Mouse (Mus musculus): ENCODE data around the gene Fktn.
"Not testable (repeated sequence)": the region's sequence is repeated elsewhere in the genome, so short reads cannot be mapped to it uniquely, and the experiment has no call there.

Gene Fktn

DNA sequence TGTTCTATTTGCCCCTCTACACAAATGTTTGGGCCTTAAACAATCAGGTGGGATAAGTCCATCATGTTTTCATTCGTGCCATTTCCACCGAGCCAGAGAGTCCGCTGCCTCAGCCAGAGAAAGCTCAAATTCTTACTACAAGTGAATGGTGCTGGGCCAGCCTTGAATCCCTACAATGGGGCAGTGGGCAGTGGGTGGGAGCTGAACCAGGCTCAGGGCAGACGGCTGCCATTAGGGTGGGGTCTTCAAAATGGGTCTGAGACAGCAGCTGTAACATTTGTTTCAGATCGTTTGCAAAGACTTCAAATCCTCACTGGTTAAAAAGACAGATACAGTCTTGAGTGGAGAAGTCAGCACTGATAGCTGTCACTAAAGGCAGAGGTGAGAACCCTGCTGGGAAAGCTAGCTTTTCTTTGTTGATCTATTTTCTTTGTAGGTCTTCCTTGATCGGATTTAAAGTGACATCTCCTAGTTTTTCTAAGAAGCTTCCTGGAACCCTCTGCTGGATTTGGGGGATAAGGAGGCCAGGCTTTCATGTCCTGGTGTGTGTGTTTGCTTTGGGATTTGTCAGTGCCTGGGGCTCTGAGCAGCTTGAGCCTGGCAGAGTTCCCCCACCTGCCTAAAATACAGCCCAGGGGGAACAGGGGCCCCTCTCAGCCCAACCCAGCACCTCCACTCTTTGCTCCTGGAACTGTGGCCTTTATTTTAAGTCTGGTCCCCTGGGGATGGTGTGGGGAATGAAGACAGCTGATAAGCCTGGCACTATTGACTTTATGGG lies 57.3 kb downstream of the Fktn start:
- DNase-seq (ENCODE audit: low spot score in 2 of 2) = no peak

DNA sequence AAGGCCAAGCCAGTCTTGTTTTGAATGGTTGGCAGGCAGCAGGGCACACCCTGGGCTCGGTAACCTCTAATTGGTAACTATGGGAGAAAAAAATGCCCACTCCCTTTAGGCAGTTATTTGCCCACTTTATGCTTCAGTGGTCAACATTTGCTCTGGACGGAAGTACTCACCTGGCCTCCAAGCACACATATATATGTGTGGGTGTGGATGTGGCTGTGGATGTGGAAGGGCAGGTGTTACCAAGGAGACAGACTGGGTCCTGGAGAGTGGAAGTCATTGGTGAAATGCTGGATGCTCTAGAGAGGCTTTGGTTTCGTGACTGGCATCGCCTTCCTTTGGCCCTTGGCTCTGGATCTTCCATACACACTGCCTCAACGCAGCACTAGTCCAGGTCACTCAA lies 58.2 kb downstream of the Fktn start:
- DNase-seq (ENCODE audit: low spot score in 2 of 2) = no peak

DNA sequence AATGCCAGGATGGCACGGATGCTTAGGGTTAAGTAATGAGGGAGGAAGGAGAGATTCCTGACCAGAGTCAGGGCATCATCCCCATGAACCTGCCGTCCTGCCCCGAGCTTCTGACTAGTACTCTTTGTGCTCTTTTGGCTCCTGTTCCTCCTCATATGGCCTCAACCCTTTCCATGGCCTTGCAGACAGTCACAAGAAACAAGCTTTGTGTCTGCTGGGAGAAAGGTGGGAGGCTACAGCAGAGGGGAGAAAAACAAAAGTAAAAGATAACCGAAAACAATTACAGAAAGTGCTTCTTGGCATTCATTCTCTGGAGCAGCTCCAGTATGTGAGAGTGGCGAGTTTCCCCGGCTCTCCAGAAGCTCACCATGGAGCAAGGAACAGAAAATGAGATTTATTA lies 60.1 kb downstream of the Fktn start:
- no peak for DNase-seq (ENCODE audit: low spot score in 2 of 2)

DNA sequence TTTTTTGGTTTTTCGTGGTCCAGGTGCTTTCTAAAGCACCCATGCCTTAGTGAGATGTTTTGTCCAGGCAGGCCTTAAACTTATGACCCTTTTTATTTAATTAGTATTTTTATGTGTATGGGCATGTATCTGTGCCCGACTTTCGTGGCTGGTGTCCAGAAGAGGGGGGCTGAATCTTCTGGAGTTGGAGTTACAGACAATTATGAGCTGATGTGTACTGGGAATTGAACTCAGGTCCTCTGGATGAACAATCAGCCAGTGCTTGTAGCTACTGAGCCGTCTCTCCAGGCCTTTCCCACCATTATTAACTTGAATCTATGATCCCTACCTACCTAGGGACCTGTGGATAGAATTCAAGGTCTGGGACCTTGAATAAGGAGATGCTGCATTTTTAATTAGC lies 67.6 kb downstream of the Fktn start:
- no peak for DNase-seq (ENCODE audit: low spot score in 2 of 2)

DNA sequence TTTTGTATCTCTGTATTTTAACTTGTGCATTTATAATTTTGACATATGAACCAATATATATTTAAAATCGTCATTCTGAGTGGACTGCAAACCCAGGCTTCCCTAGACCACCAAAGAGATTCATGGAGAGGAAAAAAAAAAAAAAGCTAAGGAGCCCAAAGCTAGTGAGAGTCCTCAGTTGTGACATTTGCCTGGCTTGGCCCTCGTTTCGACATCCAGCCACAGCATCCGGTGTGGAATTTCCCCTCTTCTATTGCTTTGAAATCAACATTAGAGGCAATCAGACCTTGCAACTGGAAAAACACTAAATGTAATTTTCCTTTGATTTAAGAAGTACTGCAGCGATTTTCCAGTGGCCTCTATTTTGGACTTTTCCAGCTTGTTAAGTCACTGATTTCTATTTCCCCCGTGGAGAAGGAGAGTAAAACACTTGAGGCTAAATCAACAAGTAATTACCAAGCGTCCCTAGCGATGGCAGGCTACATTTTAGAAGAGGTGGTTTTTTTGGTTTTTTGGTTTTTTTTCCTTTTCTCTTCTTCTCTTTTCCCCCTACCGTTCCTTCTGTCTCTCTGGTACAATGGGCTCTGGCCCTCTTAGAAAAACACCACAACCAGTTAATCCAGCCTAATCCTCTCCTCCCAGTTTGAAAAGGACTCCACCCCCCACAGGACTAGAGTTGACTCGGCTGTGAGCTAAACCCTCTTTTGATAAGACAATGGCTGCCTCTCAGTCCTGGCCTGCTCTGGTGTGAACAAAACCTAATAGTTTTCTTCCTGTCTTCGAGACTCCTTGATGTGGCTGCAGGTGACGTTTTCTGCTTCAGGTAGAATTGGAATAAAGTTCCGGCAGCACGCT lies 68.6 kb downstream of the Fktn start:
- DNase-seq (ENCODE audit: low spot score in 2 of 2) = no peak

DNA sequence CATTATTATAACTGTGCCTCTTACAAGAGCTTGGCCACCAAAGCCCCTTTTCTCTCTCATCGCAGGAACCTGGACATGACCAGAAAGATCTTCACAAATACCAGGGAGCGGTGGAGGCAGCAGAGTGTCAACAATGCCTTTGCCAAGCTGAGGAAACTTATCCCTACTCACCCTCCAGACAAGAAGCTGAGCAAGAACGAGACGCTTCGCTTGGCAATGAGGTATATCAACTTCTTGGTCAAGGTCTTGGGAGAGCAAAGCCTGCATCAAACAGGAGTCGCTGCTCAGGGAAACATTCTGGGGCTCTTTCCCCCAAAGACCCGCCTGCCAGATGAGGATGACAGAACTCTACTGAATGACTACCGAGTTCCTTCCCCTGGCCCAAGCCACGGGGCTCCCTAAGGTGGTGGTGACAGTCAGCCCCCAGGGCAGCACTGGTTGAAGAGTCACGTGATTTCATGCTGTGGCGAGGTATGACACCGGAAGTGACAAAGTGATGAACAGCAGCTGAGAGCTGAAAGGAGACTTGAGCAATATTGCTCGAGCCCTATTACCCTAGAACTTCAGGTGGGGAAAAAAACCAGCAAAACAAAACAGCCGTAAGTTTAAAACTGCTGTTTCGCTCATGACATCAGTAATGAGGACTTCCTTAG lies 72.1 kb downstream of the Fktn start:
- no peak for DNase-seq (ENCODE audit: low spot score in 2 of 2)

DNA sequence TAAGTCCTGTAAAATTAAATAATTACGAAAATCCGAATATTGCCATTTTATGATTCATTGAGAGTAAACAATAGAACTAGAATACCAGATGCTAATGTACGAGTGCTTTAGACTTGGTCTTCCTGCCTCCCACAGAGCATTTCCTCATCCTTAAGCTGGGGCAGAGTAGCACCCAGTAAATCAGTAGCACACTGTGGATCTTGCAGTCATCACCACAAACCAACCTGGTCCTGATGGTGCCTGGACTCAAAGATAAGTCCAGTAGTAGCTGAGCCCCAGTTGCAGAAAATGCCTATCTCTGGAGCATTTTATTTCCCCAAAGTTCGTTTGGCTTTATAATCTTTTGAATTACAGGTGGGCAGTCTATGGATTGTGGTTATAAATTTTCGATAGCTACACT lies 73.1 kb downstream of the Fktn start:
- no peak for DNase-seq (ENCODE audit: low spot score in 2 of 2)

DNA sequence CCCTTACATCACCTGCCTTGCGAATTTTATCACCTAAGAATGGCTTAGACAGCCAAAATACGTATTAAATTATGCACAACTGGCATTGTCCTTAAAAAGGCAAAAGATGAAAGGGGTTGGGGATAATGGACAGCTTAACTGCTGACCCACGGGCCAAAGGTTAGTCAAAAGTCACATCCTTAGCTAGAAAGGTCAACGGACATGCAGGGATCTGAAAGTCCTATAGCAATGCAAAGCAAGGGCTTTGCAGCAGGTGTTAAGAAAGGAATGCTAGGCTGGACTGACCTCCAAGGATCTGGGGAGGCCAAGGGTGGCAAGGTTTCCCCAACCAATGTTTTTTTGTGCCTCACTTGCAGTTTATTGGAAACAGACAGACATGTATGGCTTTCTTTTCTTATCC lies 75.5 kb downstream of the Fktn start:
- no peak for DNase-seq (ENCODE audit: low spot score in 2 of 2)

DNA sequence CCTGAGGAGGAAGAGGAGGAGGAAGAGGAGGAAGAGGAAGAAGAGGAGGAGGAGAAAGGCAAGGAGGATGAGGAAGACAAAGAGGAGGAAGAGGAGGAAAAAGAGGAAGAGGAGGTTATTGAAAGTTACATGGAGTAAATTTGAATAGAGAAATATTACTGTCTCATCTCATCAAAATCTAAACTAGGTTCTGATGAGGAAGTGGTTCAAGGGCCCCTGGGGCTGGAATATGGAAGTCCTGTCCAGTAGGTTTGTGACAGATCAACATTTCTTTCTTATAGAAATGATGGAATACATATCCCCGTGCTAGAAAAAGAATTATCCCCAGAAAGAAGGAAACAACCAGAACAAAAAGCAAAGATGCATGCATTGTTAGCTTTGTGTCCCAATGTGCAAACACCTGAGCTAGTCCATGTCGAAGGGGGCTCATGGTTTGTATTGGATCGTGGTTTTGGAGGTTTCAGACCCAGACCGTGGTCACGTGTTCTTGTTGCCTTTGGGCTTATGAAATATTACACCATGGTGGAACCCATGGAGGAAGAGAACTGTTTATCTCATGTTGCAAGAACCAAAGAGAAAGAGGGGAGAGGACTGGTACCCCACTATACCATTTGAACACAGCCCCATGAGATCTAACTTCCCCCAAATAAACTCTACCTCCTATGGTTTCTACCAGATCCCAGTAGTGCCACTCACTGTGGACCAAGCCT lies 80.6 kb downstream of the Fktn start:
- no peak for DNase-seq (ENCODE audit: low spot score in 2 of 2)

DNA sequence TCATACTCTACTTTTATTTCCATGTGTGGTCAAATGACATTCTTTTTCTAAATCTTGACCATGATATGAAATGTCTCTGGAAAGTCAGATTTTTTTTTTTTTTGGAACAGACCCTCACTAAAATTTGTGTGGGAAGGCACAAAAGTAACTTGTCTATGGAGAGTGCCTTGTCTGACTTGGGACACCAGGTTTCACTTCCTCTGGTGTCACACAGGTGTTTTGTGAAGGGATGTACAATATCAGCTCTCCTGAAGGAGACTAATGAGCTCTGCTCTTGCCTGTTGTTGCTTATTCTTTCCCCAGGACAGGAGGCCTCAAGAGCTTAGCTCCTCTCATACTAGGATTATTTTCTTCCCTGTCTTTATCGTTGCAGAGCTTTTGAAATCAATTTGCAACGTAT lies 81.3 kb downstream of the Fktn start:
- DNase-seq (ENCODE audit: low spot score in 2 of 2) = no peak

DNA sequence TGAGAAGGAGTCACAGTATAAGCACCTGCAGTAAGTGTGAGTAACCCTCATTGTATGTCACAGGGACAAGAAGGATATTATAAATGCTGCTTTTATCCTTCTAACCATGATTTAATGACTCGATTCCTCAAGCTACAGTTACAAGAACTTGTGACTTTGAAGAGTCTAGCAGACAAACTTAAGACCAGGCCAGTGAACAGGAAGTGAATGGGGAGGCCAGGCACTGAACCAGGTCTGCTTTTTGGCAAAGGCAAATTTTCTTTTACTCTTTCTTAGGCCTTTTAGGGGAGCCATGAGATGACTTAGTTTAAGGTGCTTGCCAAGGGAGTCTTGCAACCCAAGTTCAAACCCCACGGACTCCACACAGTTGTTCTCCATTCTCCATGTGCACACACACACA lies 81.9 kb downstream of the Fktn start:
- DNase-seq (ENCODE audit: low spot score in 2 of 2) = no peak

DNA sequence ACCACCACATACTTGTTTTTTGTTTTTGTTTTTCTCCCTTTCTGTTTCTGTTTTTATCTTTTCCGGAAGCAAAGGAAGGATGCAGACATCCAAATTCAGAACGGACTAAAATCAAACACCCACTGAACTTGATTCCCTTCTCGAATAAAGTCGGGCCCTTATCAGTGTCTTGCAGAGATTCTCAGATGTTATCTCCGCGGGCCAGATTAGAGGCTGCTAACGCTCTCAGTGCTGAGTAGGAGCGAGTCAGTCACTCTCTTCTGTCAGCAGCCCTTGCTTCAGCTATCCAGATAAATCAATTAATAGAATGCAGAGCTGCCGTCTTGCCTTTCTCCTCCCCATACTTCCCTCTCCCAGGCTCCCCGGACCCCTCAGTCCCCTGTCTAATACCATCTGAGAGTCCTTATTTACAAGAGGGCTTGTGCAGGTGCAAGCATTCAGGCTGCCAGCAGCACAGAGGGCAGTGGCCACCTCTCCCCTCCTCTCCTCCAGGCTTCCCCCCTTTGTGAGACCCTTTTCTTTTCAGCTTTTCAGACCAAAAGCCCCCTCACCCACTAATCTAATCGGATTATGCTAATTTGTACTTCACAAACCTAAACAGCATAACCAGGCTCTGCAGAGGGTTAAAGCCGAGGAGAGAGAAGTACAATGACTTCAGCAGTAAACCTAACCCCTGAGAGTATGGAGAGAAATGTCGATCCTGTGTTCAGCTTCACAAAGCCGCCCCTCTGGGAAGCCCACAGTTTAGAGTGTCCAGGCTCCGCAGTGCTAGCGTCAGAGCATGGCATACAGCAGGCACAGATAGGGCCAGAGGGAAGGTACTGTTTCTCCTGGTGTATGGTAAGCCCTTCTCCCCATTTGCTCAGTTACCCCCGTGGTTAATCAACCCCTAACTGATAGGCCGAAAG lies 83.3 kb downstream of the Fktn start:
- DNase-seq (ENCODE audit: low spot score in 2 of 2) = no peak

DNA sequence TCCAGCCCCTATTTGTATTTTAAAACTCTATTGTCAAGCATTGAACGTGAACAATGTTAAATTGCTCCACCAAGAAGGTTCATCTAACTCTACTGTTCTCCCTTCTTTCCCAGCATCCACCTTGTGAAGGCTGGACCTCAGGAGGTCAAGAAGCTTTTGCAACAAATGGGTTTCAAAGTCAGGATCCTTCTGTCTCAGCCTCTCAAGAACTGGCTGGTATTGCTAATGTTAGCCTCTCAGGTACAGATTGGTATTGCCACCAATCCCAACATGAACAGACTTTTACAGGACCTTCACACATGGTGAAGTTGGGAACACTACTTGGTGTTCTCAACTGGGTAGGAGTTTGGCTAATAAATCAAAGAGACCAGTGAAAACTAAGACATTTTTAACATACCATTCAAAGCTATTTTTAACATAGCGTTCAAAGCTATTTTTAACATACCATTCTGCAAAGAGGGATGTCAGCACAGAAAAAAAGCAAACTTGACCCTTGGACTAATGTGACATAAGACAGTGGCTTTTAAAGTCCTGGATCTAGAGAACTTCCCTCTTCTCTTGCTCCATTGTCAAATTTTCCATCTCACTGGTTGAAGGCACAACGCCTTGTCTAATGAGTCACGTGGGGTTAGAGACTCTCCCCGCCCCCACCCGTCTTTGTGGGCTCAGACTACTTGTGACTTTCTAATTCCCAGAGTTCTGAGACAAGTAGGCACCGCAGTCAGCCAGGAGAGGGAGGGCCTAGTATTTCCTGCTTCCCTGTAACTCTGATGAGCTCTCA lies 85.3 kb downstream of the Fktn start:
- DNase-seq (ENCODE audit: low spot score in 2 of 2) = no peak

DNA sequence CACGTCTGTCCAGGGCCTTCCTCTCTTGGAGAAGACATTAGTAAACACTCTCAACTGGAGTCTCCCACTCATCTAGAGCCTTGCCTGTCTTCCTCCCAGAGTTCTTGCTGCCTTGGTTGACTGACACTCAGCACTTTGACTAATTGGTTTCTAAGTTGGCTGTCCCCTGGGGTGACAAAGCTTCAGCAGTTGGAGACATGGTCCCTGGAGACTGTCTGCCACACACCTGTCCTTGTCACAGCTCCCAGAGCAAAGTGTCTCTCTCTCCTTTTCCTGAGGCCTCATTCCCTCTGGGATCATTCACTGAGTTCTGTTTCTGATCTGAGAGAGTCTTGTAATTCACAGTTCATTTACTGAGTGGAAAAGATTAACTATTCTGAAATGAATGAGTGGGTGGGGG lies 86.0 kb downstream of the Fktn start:
- DNase-seq (ENCODE audit: low spot score in 2 of 2) = no peak

DNA sequence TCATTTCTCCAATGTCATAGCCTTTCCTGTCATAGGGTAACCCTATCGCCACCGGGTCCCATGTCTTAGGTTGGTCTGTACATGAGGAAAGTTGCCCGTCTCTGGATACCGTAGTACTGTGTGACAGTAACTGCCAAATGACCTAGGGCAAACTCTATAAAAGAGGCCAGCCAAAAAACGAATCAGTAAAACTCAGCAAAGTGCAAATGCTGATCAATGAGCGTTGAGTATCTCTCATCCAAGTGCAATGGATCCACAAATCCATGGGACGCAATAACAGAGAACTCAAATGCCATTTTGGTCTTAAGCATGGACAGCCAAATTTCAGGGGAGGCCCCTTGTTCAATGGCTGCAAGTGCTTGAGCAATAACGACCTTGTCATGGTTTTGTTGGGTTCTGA lies 89.9 kb downstream of the Fktn start:
- not testable (repeated sequence) for DNase-seq (ENCODE audit: low spot score in 2 of 2)

DNA sequence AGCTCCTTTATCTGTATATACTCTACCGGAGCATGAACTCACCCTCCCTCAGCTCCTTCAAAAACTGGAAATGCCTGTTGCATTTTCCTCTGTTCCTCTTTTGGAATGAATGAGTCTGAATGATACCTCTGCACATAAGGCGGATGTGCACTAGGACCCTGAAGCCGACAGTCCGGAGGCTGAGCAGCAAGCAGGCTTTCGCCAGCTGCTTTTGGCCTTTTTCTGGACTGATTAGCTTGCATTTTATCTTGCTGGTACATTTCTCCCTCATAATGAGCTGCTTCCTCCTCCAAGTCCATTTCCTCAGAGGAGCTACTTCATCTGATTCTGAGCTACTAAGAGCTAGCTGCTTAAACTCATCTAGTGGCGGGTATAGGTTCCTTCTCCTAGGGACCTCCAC lies 92.6 kb downstream of the Fktn start:
- DNase-seq (ENCODE audit: low spot score in 2 of 2) = not testable (repeated sequence)

DNA sequence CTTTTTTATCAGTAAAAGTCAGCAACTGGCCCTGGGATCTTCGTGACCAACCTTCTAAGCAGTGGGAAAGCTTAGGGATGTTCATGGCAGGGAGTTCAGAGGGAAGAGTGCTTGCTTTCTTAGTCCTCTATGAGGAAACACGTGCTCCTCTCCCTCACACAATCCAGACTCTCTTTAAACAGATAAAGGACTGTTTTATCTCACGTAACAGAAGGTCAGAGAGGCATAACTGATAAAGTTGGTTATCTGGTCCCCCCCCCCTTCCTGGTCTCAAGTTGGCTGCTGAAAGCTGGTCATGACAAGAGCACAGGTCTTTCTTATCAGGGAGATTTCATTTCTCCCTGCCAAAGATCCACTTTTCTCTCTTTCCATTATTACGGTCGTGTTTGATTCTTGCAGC lies 104.5 kb downstream of the Fktn start:
- no peak for DNase-seq (ENCODE audit: low spot score in 2 of 2)

DNA sequence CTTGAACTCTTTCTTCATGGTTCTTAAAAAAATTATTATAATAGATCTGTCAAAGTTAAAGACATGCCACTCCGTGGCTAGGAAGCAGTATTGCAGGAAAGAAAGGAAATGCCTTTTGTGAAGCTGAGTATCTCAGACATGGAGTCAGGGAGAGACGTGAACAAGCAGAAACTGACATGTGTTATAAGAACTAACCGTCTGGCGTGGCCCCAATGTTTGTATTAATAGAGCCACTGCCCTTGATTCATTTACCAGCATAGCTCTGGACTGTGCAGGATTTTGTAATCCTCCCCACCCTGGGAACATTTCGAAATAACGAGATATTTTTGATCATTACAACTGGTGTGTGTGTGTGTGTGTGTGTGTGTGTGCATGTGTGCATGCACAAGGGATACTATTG lies 109.9 kb downstream of the Fktn start:
- no peak for DNase-seq (ENCODE audit: low spot score in 2 of 2)

DNA sequence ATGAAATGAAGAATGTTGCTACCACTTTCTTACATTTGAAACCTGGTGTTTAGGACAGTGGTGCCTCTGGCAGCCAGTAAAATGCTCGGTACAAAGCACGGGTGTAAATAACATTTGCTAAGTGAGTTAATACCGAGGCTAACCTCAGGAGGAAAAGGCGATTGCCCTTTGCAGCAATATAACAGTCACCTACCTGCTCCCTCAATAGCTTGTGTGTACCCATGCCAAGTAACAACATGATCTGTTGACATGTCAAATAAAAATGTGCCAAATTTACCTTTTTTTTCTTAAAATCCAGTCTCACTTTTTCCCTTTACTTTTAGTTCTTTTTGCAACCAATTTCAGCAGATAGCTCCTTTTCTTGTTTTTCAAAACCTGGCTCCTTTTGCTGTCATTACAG lies 111.0 kb downstream of the Fktn start:
- DNase-seq (ENCODE audit: low spot score in 2 of 2) = no peak
